Mouse (Mus musculus) liver, adult 2 months (tissue): ENCODE measurements around the gene Cops7a. TPM values are rescaled to one million over a fixed set of nuclear protein-coding genes. Genes with fewer than 3 reads are reported as not detected.

ENCODE experiments used
- DNase-seq: peaks from one replicate; pipeline ENCODE4 v3.0.0-alpha.2; 2011; ENCODE audit warnings: low read depth, low spot score; ENCODE audit errors: extremely low read depth
- H3K27ac ChIP-seq: fragments of 200-500 bp; replicated peaks from 2 replicates; pipeline ENCODE4 v1.5.1; 2012; ENCODE audit warnings: low read depth, mild to moderate bottlenecking, control low read depth, inconsistent platforms, low read length; ENCODE audit not compliant: insufficient read depth
- H3K27me3 ChIP-seq: fragments of 200-500 bp; 2 replicates; pipeline ENCODE4 v1.6.1; 2012; ENCODE audit warnings: mild to moderate bottlenecking, moderate library complexity, low read length, inconsistent platforms; ENCODE audit not compliant: control insufficient read depth, insufficient read depth
- H3K36me3 ChIP-seq: fragments of 200-500 bp; 2 replicates; pipeline ENCODE4 v1.6.1; 2012; ENCODE audit warnings: low read length, inconsistent platforms; ENCODE audit not compliant: control insufficient read depth, insufficient read depth
- H3K4me1 ChIP-seq: fragments of 200-500 bp; 2 replicates; pipeline ENCODE4 v1.6.1; 2011; ENCODE audit warnings: low read length; ENCODE audit not compliant: control insufficient read depth, insufficient read depth
- H3K4me3 ChIP-seq: fragments of 200-500 bp; 2 replicates; pipeline ENCODE4 v1.5.1; 2011; ENCODE audit warnings: low read depth, mild to moderate bottlenecking, control low read depth, low read length, moderate library complexity; ENCODE audit not compliant: insufficient read depth
- H3K79me2 ChIP-seq: fragments of 200-500 bp; 2 replicates; pipeline ENCODE4 v1.6.1; 2012; ENCODE audit warnings: inconsistent platforms, mild to moderate bottlenecking, low read length, moderate library complexity; ENCODE audit not compliant: control insufficient read depth, insufficient read depth
- H3K9ac ChIP-seq: fragments of 200-500 bp; 2 replicates; pipeline ENCODE4 v1.6.1; 2012; ENCODE audit warnings: low read depth, mild to moderate bottlenecking, control low read depth, inconsistent platforms, low read length
- CTCF ChIP-seq: fragments of 200-500 bp; IDR thresholded peaks from 2 replicates; pipeline ENCODE4 v1.5.1; 2011; ENCODE audit warnings: low read depth, low read length, control low read depth
- POLR2A ChIP-seq: fragments of 200-500 bp; IDR thresholded peaks from 2 replicates; pipeline ENCODE4 v1.6.1; 2011; ENCODE audit warnings: low read length, control low read depth; ENCODE audit not compliant: insufficient read depth; ENCODE audit errors: extremely low read depth
- WGBS: fragments of 180-500 bp; shearing (Covaris S2); methylation state at CpG from one replicate; pipeline ENCODE4 v1.1.7; 2018; 5-methylcytosine and 5-hydroxymethylcytosine counted together
- polyA plus RNA-seq: library from polyadenylated mRNA; depleted of rRNA; stranded (reverse); fragments of >200 nt; gene quantifications from 2 replicates; pipeline ENCODE4 v1.2.3, GENCODE M21; 2012
- total RNA-seq: library from RNA; depleted of rRNA; stranded (reverse); fragments of >200 nt; gene quantifications from 2 replicates; pipeline ENCODE4 v1.2.3, GENCODE M21; 2014

Gene Cops7a
- total and polyA plus RNA-seq, 2 experiments, result 35.8 to 170 TPM

GRCm38 (mm10) chr6:125005086-125005485 lies 39.7 kb upstream of the Cops7a start:
- peaks cover 4% of the 10 kb centered on the region for H3K4me1 ChIP-seq
- no peak overlapping the region for H3K27ac ChIP-seq
- no peak for TF ChIP-seq POLR2A
- no peak for TF ChIP-seq CTCF
- peaks cover 8% of the 10 kb centered on the region; the same call in 1 of the 2 replicates for H3K79me2 ChIP-seq
- no peak overlapping the region for H3K4me3 ChIP-seq
- DNase-seq, result no peak
- WGBS, result 56% methylated on average over 3 of the region's 3 CpGs
- no peaks in the 10 kb centered on the region for H3K36me3 ChIP-seq
- no peak overlapping the region for H3K9ac ChIP-seq
- peaks cover 2% of the 10 kb centered on the region; the same call in 1 of the 2 replicates for H3K27me3 ChIP-seq

DNA sequence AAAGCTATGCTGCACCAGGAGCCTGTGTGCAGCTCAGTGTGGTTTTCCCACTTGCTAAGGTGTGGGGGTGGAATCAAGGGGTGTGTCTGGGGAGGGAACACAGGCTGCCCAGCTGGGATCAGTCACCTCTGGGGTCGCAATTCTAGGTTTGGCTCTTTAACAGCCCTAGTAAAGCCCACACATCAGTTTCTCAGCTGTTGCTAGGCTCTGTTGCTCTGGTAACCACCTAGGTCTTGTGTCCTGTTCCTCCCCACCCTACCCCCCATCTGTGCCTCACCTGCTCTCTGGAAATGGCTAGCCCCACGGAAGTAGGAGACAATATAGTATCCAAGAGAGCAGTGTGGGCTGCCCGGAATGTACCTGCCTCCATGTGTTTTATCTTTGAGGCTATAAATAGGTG lies 38.4 kb upstream of the Cops7a start:
- DNase-seq, result no peak
- Histone ChIP-seq H3K79me2 (no peaks in the 10 kb centered on the region), H3K4me3 (no peak overlapping the region), H3K27me3 (peaks cover 2% of the 10 kb centered on the region; the same call in 1 of the 2 replicates), H3K27ac (no peak overlapping the region), H3K4me1 (peaks cover 4% of the 10 kb centered on the region; the same call in 1 of the 2 replicates), H3K36me3 (no peaks in the 10 kb centered on the region), H3K9ac (no peak overlapping the region)
- no peak for TF ChIP-seq POLR2A
- TF ChIP-seq CTCF, result no peak
- WGBS, result 36% methylated on average over 3 of the region's 3 CpGs

DNA sequence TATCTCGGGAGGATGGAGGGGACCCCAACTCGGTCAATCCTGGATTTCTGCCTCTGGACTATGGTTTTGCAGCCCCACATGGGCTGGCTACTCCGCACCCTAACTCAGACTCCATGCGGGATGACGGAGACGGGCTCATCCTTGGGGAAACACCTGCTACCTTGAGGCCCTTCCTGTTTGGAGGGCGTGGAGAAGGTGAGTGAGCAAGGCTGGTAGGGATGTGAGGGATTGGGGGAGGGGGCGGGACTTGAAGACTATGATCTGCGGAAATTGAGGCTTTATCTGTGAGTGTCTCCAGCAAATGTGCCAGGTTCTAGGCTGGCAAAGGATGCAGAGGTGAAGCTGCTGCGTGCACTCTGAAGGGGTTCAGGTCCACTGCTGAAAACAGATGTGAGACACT lies 34.2 kb upstream of the Cops7a start:
- no peak overlapping the region for H3K4me3 ChIP-seq
- no peak overlapping the region for H3K9ac ChIP-seq
- H3K4me1 ChIP-seq, result no peaks in the 10 kb centered on the region
- DNase-seq, result no peak
- no peaks in the 10 kb centered on the region for H3K79me2 ChIP-seq
- H3K27ac ChIP-seq, result no peak overlapping the region
- no peak for TF ChIP-seq CTCF
- no peak for TF ChIP-seq POLR2A
- 33% methylated on average over 10 of the region's 10 CpGs for WGBS
- H3K36me3 ChIP-seq, result no peaks in the 10 kb centered on the region
- H3K27me3 ChIP-seq, result peaks cover 13% of the 10 kb centered on the region

GRCm38 (mm10) chr6:124999091-124999490 lies 33.8 kb upstream of the Cops7a start:
- Histone ChIP-seq H3K4me1 (no peaks in the 10 kb centered on the region), H3K27ac (no peak overlapping the region), H3K4me3 (no peak overlapping the region), H3K79me2 (no peaks in the 10 kb centered on the region), H3K27me3 (peaks cover 13% of the 10 kb centered on the region), H3K36me3 (no peaks in the 10 kb centered on the region), H3K9ac (no peak overlapping the region)
- WGBS, result 40% methylated on average over 14 of the region's 14 CpGs
- TF ChIP-seq CTCF (no peak), POLR2A (no peak)
- DNase-seq, result no peak

GRCm38 (mm10) chr6:124998066-124998465 lies 32.7 kb upstream of the Cops7a start:
- H3K27me3 ChIP-seq, result peaks cover 13% of the 10 kb centered on the region
- DNase-seq, result no peak
- H3K9ac ChIP-seq, result no peak overlapping the region
- WGBS, result 17% methylated on average over 8 of the region's 8 CpGs
- H3K36me3 ChIP-seq, result no peaks in the 10 kb centered on the region
- no peaks in the 10 kb centered on the region for H3K79me2 ChIP-seq
- TF ChIP-seq CTCF (no peak), POLR2A (no peak)
- no peaks in the 10 kb centered on the region for H3K4me1 ChIP-seq
- no peak overlapping the region for H3K4me3 ChIP-seq
- no peak overlapping the region for H3K27ac ChIP-seq

- 3% methylated on average over 53 of the region's 78 CpGs for WGBS
- DNase-seq, result no peak
- H3K4me1 ChIP-seq, result no peaks in the 10 kb centered on the region
- no peaks in the 10 kb centered on the region for H3K36me3 ChIP-seq
- no peak for TF ChIP-seq POLR2A
- no peak for TF ChIP-seq CTCF
- peak within 1 kb of the TSS; percentile 43; the same call in 1 of the 2 replicates for H3K4me3 ChIP-seq
- H3K9ac ChIP-seq, result peak within 1 kb of the TSS; percentile 52
- no peaks in the 10 kb centered on the region for H3K79me2 ChIP-seq
- H3K27me3 ChIP-seq, result peaks cover 13% of the 10 kb centered on the region
- H3K27ac ChIP-seq, result no peak within 1 kb of the TSS
Observed at GRCm38 (mm10) chr6:124996551-124997501, 31.5 kb upstream of the Cops7a start, which contains the start of gene Pianp. Gene Pianp, plus strand, starts transcription at chr6:124996694.
